Mouse (Mus musculus) lung, embryonic 14.5 days (tissue): Measurements from ENCODE around the gene Btbd6. TPM values are rescaled to one million over a fixed set of nuclear protein-coding genes. Genes with fewer than 3 reads are reported as not detected.

Experiments used
- ATAC-seq: fragments of 200-750 bp; cut with Nextera tagmentation; 2 replicates; pipeline ENCODE4 v1.8.0; 2017; ENCODE audit warnings: mild to moderate bottlenecking, moderate TSS enrichment, moderate library complexity; ENCODE audit not compliant: insufficient read depth
- DNase-seq: peaks from one replicate; pipeline ENCODE4 v3.0.0-alpha.2; 2015
- H3K27ac ChIP-seq: fragments of 300-500 bp; sonication (generic); 2 replicates; pipeline ENCODE4 v1.5.1; 2014; ENCODE audit warnings: low read depth, mild to moderate bottlenecking, moderate library complexity
- H3K27me3 ChIP-seq: fragments of 300-500 bp; sonication (generic); 2 replicates; pipeline ENCODE4 v1.6.1; 2014; ENCODE audit warnings: low read length, control low read depth; ENCODE audit not compliant: insufficient read depth
- H3K36me3 ChIP-seq: fragments of 300-500 bp; sonication (generic); 2 replicates; pipeline ENCODE4 v1.6.1; 2014; ENCODE audit warnings: control low read depth; ENCODE audit not compliant: insufficient read depth
- H3K4me1 ChIP-seq: fragments of 300-500 bp; sonication (generic); 2 replicates; pipeline ENCODE4 v1.6.1; 2014; ENCODE audit warnings: antibody characterized with exemption, control low read depth; ENCODE audit not compliant: insufficient read depth
- H3K4me2 ChIP-seq: fragments of 300-500 bp; sonication (generic); 2 replicates; pipeline ENCODE4 v1.6.1; 2014; ENCODE audit warnings: mild to moderate bottlenecking
- H3K4me3 ChIP-seq: fragments of 300-500 bp; sonication (generic); 2 replicates; pipeline ENCODE4 v1.5.1; 2014; ENCODE audit warnings: low read depth, low read length
- H3K9ac ChIP-seq: fragments of 300-500 bp; sonication (generic); 2 replicates; pipeline ENCODE4 v1.6.1; 2014
- H3K9me3 ChIP-seq: fragments of 300-500 bp; sonication (generic); 2 replicates; pipeline ENCODE4 v1.6.1; 2016; ENCODE audit warnings: low read depth, low read length, control low read depth
- CTCF ChIP-seq: IDR thresholded peaks from 2 replicates; pipeline ENCODE4 v1.5.1; 2016; ENCODE audit warnings: antibody characterized with exemption, low read depth
- WGBS: fragments of 180-500 bp; shearing (Covaris S2); extraction: QIAGEN DNeasy Blood & Tissue Kit; methylation state at CpG from one replicate; pipeline ENCODE4 v1.1.7; 2014; 5-methylcytosine and 5-hydroxymethylcytosine counted together
- polyA plus RNA-seq: library from polyadenylated mRNA; unstranded; fragments of >200 nt; fragmentation: Nextera tagmentation; extraction: Ambion mirVana; gene quantifications from 2 replicates; pipeline ENCODE4 v1.2.1, GENCODE M21; 2014

Gene Btbd6
- polyA plus RNA-seq, 1 experiment from 2014 or later, result 26.7 TPM

DNA sequence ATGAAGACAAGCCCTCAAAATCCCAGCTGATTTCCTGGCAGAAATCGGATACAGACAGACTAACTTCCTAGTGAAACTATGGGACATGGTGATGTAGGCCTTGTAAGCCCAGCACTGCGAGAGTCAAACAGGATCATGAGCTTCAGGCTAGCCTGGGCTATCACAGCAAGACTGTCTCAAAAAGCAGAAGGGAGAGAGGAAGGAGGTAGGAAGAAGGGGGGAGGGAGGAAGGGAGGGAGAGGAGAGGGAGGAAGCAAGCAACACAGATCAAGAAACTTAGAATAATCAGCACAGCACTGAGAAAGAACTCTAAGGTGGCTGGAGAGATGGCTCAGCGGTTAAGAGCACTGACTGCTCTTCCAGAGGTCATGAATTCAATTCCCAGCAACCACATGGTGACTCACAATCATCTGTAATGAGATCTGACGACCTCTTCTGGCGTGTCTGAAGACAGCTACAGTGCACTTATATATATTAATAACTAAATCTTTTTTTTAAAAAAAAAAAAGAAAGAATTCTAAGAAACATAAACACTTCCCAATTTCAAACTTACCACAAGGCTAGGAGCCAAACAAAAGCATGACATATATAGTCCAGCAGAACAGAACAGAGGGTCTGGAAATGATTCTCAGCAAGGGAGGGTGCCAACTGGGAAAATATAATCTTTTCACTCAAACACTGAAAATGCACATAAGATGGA lies 14.6 kb downstream of the Btbd6 start:
- ATAC-seq, result no peak
- WGBS, result 78% methylated on average over 5 of the region's 5 CpGs
- no peak overlapping the region for H3K4me3 ChIP-seq
- DNase-seq, result no peak
- H3K9ac ChIP-seq, result no peak overlapping the region
- no peaks in the 10 kb centered on the region for H3K4me1 ChIP-seq
- no peak overlapping the region for H3K27ac ChIP-seq
- peaks cover 36% of the 10 kb centered on the region for H3K36me3 ChIP-seq
- H3K27me3 ChIP-seq, result no peaks in the 10 kb centered on the region
- no peaks in the 10 kb centered on the region for H3K9me3 ChIP-seq
- H3K4me2 ChIP-seq, result no peak overlapping the region
- no peak for TF ChIP-seq CTCF

DNA sequence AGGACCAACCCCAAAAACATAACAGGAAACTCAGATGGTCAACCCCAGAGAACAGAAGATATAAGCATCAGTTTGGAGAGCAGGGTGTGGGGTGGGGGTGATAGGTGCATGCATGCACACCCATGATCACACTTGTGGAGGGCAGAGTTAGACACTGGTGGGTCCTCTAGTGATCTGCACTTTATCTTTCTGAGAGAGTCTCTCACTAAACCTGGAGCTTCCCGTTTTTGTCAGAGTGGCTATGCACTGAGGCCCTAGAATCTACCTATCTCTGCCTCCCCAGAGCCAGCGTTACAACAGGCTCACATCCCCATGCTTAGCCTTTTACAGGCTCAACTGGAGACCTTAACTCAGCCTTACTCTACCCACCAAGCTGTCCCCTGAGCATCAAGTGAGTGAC lies 15.2 kb downstream of the Btbd6 start:
- ATAC-seq, result no peak
- 91% methylated on average over 2 of the region's 2 CpGs for WGBS
- H3K9ac ChIP-seq, result no peak overlapping the region
- no peaks in the 10 kb centered on the region for H3K9me3 ChIP-seq
- no peak for DNase-seq
- H3K27ac ChIP-seq, result no peak overlapping the region
- no peaks in the 10 kb centered on the region for H3K4me1 ChIP-seq
- TF ChIP-seq CTCF, result no peak
- H3K36me3 ChIP-seq, result peaks cover 32% of the 10 kb centered on the region
- H3K4me3 ChIP-seq, result no peak overlapping the region
- H3K4me2 ChIP-seq, result no peak overlapping the region
- no peaks in the 10 kb centered on the region for H3K27me3 ChIP-seq

DNA sequence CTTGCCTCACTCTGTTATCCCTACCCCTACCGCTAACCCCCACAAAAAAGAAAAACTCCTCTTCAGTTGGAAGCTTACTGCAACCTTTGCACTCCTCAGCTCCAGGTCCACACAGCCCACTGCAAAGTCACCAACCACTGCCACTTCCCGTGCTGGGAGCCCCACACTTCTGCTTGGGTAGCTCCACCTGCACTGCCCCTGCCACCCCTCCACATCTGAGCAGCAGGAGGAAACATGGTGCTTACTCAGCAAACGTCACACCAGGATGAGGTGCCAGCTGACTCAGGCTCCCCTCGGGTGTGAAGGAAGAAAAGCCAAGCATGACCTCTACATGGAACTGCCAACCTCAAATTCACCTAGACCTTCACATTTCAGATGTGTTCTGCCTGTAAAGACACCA lies 17.9 kb downstream of the Btbd6 start:
- 70% methylated on average over 4 of the region's 4 CpGs for WGBS
- Histone ChIP-seq H3K27me3 (no peaks in the 10 kb centered on the region), H3K4me2 (no peak overlapping the region), H3K9me3 (no peaks in the 10 kb centered on the region), H3K9ac (no peak overlapping the region), H3K36me3 (peaks cover 20% of the 10 kb centered on the region), H3K4me3 (no peak overlapping the region), H3K27ac (no peak overlapping the region), H3K4me1 (peaks cover 6% of the 10 kb centered on the region)
- no peak for DNase-seq
- no peak for ATAC-seq
- TF ChIP-seq CTCF, result no peak

DNA sequence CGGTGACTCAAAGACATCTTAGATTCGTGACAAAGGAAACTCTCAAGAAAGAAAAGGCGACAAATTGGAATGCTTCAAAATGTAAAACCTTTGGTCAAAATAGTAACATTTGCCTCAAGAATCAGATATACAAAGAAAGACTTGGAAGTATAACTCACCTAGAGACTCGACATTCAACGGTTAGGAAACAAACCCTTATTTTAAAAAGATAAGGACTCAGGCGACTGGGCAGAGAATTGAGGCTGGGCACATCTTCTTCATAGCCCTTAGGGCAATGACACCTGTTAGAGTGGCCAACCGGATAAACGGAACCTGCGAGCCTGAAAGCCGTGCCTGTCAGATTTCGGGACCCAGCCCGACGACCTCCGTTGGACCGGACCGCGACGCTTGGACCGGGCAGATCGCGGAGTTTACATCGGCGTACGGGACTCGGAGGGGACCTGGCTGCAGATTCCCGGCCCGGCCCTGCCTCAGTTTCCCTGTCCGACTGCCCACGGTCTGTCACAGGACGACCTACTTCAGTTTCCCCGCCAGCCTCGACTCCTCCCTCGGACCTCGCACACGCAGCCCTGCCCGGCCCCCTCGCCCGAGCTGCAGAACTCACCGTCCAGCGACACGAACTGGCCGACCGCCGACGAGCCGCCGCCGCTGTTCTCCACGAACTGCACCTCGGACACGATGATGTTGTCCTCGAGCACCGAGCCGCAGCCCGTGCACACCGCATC lies 23.4 kb downstream of the Btbd6 start:
- under 1% methylated on average over 56 of the region's 56 CpGs for WGBS
- H3K9me3 ChIP-seq, result no peaks in the 10 kb centered on the region
- peaks cover 7% of the 10 kb centered on the region for H3K4me1 ChIP-seq
- peaks cover 5% of the 10 kb centered on the region; the same call in 1 of the 2 replicates for H3K36me3 ChIP-seq
- DNase-seq, result peak; percentile 22
- no peaks in the 10 kb centered on the region for H3K27me3 ChIP-seq
- peak overlapping the region; percentile 91 for H3K27ac ChIP-seq
- peak overlapping the region; percentile 90 for H3K4me3 ChIP-seq
- H3K9ac ChIP-seq, result peak overlapping the region; percentile 90
- H3K4me2 ChIP-seq, result peak overlapping the region; percentile 85
- no peak; the same call in 1 of the 2 replicates for ATAC-seq
- TF ChIP-seq CTCF, result no peak

DNA sequence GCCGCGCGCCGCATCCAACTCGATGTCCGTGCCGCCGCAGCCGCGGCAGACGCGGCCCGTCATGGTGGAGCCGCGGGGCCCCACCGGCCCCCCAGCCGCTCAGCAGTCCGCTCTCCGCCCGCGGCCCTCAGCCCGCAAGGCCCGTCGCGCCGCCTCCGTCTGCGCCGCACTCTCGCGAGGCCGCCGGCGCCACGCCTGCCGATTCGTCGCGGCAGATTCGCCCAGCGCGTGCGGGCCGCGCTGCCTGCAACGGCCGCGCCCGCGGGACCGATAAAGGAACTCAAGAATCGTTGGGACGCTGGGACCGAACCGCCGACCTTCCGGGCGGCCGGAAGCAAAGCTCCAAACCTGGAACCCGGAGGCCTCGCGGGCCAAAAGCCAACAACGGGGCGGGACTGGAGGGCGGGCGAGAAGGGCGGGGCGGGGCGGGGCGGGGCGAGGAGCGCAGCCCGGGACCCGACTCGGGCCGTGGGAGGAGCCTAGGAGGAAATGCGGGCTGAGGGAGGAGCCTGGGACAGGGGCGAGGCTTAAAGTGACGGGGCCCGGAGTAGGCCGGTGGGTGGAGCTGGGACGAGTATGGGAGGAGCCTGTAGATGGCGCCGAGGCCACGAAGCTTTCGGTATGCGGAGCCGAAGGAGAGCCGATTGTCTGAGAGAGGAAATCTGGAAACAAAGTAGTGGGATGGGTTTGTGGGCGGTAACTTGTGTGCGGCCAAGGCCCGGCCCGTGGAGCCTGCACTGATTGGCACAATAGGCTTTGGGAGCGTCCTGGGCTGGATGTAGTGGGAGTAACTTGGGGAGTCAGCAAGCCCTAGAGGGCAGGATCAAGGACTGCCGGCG lies 24.2 kb downstream of the Btbd6 start, which contains the start of gene Brf1:
Brf1 (minus strand) TSS at position 411 of the 839 bp plus-strand sequence.
- H3K4me2 ChIP-seq, result peak within 1 kb of the TSS; percentile 85
- under 1% methylated on average over 96 of the region's 96 CpGs for WGBS
- H3K36me3 ChIP-seq, result peaks cover 5% of the 10 kb centered on the region; the same call in 1 of the 2 replicates
- ATAC-seq (peak; percentile 97), DNase-seq (peak; percentile 99)
- no peaks in the 10 kb centered on the region for H3K9me3 ChIP-seq
- peak within 1 kb of the TSS; percentile 90 for H3K9ac ChIP-seq
- peaks cover 7% of the 10 kb centered on the region for H3K4me1 ChIP-seq
- no peaks in the 10 kb centered on the region for H3K27me3 ChIP-seq
- peak within 1 kb of the TSS; percentile 93 for H3K27ac ChIP-seq
- H3K4me3 ChIP-seq, result peak within 1 kb of the TSS; percentile 90
- TF ChIP-seq CTCF, result 0 out of 2 replicates have a peak, but pooled peaks have one; percentile 8

DNA sequence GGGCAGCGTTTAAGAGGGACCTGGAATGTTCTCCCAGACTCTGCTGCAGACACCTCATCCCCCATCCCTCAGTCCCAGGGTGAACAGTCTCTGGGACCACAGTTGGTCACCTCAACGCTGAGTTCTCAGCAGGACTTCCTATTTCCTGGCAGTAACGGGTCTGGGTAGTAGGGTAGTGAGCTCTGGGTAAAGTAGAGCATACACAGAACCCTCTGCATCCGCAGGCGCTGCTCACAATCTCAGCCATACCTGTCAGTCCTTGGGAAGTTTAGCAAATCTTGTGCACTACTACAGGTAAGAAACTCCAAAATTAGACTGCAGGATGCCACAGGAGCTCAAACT lies 24.8 kb downstream of the Btbd6 start:
- Histone ChIP-seq H3K4me3 (peak overlapping the region; percentile 90), H3K36me3 (peaks cover 5% of the 10 kb centered on the region; the same call in 1 of the 2 replicates), H3K4me1 (peaks cover 7% of the 10 kb centered on the region), H3K27ac (peak overlapping the region; percentile 93), H3K27me3 (no peaks in the 10 kb centered on the region), H3K9me3 (no peaks in the 10 kb centered on the region), H3K4me2 (peak overlapping the region; percentile 76), H3K9ac (peak overlapping the region; percentile 66)
- no peak for ATAC-seq
- no peak for DNase-seq
- TF ChIP-seq CTCF, result no peak
- 4% methylated on average over 5 of the region's 5 CpGs for WGBS

DNA sequence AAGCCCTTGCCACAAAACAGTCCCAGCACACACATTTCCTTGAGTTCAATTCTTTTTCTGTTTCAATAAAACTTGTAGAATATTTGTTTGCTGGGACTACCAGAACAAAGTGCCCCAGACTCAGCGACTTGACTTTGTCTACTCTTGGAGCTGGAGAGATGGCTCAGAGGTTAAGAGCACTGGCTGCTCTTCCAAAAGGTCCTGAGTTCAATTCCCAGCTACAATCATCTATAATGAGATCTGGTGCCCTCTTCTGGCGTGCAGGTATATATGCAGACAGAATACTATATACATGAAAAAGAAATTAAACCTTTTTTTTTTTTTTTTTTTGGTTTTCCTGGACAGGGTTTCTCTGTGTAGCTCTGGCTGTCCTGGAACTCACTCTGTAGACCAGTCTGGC lies 26.4 kb downstream of the Btbd6 start:
- WGBS, result 50% methylated on average over 2 of the region's 2 CpGs
- Histone ChIP-seq H3K27me3 (no peaks in the 10 kb centered on the region), H3K4me3 (no peak overlapping the region), H3K27ac (no peak overlapping the region), H3K4me1 (peaks cover 7% of the 10 kb centered on the region), H3K4me2 (no peak overlapping the region), H3K9ac (no peak overlapping the region), H3K9me3 (no peaks in the 10 kb centered on the region), H3K36me3 (no peaks in the 10 kb centered on the region)
- DNase-seq, result no peak
- 0 out of 2 replicates have a peak, but pooled peaks have one; percentile 29 for TF ChIP-seq CTCF
- no peak for ATAC-seq
